Mouse (Mus musculus): ENCODE data around the gene Vsig10. TPM values are rescaled to one million over a fixed set of nuclear protein-coding genes. Genes with fewer than 3 reads are reported as not detected.

The Vsig10 gene
- 14.2 and 15.9 TPM in 2 replicates for polyA plus RNA-seq (2015; fragmentation: Nextera tagmentation; extraction: Ambion mirVana)

- under 1% methylated on average over 81 of the region's 81 CpGs for WGBS
- peak within 1 kb of the TSS; percentile 79 for H3K4me3 ChIP-seq (replicated peaks)
- no peaks in the 10 kb centered on the region for H3K9me3 ChIP-seq (replicated peaks)
- no peaks in the 10 kb centered on the region for H3K27me3 ChIP-seq
- peaks cover 37% of the 10 kb centered on the region for H3K4me1 ChIP-seq
- peak; percentile 81 for ATAC-seq (replicated peaks; ENCODE audit: low FRiP score)
- peak within 1 kb of the TSS; percentile 75 for H3K9ac ChIP-seq
- H3K36me3 ChIP-seq = no peaks in the 10 kb centered on the region
- H3K27ac ChIP-seq = peak within 1 kb of the TSS; percentile 83
- H3K4me2 ChIP-seq = peak within 1 kb of the TSS; percentile 97
These were observed at the start of gene Vsig10 for GRCm38 (mm10) chr5:117318741-117319629. Gene Vsig10, plus strand, starts transcription at chr5:117319083.

GRCm38 (mm10) chr5:117269395-117269794, 49.5 kb upstream of the Vsig10 start:
- WGBS = 95% methylated on average over 12 of the region's 12 CpGs
- 0 out of 2 replicates have a peak, but pooled peaks cover 10% of the 10 kb centered on the region for H3K36me3 ChIP-seq
- no peak for ATAC-seq (replicated peaks; ENCODE audit: low FRiP score)
- H3K9ac ChIP-seq = no peak overlapping the region
- no peak overlapping the region for H3K4me3 ChIP-seq (replicated peaks)
- no peak overlapping the region for H3K27ac ChIP-seq
- no peaks in the 10 kb centered on the region for H3K9me3 ChIP-seq (replicated peaks)
- no peaks in the 10 kb centered on the region for H3K27me3 ChIP-seq
- no peak overlapping the region for H3K4me2 ChIP-seq
- peaks cover 3% of the 10 kb centered on the region; the same call in 1 of the 2 replicates for H3K4me1 ChIP-seq

DNA sequence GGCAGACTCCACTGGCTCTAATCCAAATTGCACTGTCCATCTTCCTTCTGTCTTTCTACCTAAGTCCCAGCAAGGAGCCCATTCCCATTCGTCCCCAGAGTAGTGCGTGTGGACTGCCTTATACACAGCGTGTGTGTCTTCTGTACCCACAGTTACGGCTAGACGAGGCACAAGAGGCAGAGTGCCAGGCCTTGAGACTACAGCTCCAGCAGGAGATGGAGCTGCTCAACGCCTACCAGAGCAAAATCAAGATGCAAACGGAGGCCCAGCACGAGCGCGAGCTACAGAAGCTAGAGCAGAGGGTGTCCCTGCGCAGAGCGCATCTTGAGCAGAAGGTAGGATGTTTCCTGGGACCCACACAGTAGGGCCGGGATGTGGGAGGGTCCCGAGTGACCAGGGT, 46.9 kb upstream of the Vsig10 start:
- Histone ChIP-seq H3K4me2 (no peak overlapping the region), H3K4me1 (peaks cover 7% of the 10 kb centered on the region; the same call in 1 of the 2 replicates), H3K4me3 (replicated peaks) (no peak overlapping the region), H3K9ac (no peak overlapping the region), H3K27me3 (no peaks in the 10 kb centered on the region), H3K36me3 (0 out of 2 replicates have a peak, but pooled peaks cover 5% of the 10 kb centered on the region), H3K27ac (no peak overlapping the region), H3K9me3 (replicated peaks) (no peaks in the 10 kb centered on the region)
- WGBS = 90% methylated on average over 14 of the region's 14 CpGs
- no peak for ATAC-seq (replicated peaks; ENCODE audit: low FRiP score)

GRCm38 (mm10) chr5:117274817-117275216, 44.1 kb upstream of the Vsig10 start:
- Histone ChIP-seq H3K27me3 (no peaks in the 10 kb centered on the region), H3K36me3 (0 out of 2 replicates have a peak, but pooled peaks cover 8% of the 10 kb centered on the region), H3K9ac (no peak overlapping the region), H3K4me2 (no peak overlapping the region), H3K9me3 (replicated peaks) (no peaks in the 10 kb centered on the region), H3K27ac (no peak overlapping the region), H3K4me3 (replicated peaks) (no peak overlapping the region), H3K4me1 (peaks cover 8% of the 10 kb centered on the region; the same call in 1 of the 2 replicates)
- WGBS = 50% methylated on average over 5 of the region's 5 CpGs
- no peak for ATAC-seq (replicated peaks; ENCODE audit: low FRiP score)

DNA sequence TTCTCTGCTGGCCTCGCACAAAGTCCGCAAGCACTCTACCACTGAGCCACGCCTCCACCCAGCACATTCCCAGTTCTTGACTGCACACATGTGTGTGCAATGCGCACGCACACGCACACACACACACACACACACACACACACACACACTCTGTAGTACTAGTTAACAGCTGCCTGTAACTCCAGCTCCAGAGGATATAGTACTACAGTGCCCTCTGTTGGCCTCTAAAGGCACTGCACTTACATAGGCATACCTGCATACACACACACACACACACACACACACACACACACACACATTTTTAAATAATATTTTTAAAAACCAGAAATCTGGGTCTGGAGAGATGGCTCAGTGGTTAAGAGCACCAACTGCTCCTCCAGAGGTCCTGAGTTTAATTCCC, 41.1 kb upstream of the Vsig10 start:
- no peak overlapping the region for H3K4me2 ChIP-seq
- H3K4me3 ChIP-seq (replicated peaks) = no peak overlapping the region
- no peaks in the 10 kb centered on the region for H3K27me3 ChIP-seq
- no peak for ATAC-seq (replicated peaks; ENCODE audit: low FRiP score)
- peaks cover 29% of the 10 kb centered on the region for H3K36me3 ChIP-seq
- H3K9me3 ChIP-seq (replicated peaks) = no peaks in the 10 kb centered on the region
- peaks cover 8% of the 10 kb centered on the region; the same call in 1 of the 2 replicates for H3K4me1 ChIP-seq
- H3K9ac ChIP-seq = no peak overlapping the region
- 93% methylated on average over 6 of the region's 6 CpGs for WGBS
- H3K27ac ChIP-seq = no peak overlapping the region

DNA sequence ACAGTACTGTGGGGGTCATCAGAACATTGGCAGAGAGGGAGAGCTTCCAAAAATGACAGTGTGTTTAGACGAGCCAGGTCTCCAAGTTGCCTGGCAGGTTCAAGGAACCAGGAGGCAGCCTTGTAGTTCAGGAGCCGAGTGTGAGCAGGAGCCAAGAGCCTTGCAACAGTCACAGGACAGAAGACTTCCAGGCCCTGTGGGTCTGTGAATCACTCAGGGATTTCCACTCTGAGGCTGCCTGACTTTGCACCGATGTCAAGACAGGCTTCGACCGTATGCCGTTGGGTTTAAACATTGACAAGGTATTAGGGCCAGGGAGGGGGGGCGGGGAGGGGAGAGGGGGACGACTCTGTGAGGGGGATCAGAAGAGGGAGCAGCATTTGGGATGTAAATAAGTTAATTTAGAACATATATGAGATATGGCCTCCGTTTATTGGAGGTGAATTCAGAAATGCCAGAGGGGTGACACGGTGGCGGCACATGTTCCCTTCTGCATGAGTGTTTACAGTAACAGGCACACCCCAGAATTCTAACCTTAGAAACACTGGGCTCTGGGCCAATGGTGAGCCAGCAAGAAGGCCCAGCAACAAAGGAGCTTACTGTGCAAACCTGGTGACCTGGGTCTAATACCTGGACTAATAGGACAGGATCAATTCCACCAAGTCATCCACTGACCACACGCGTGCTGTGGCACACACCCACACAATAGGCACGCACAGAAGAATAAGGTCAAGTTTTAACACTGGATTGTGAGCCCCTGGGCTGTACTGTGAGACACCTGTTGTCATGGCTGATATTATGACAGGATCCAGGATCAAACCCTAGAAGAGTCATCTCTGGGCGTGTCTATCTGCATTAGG, 39.8 kb upstream of the Vsig10 start:
- 82% methylated on average over 15 of the region's 15 CpGs for WGBS
- H3K27ac ChIP-seq = no peak overlapping the region

GRCm38 (mm10) chr5:117279669-117280050, 39.2 kb upstream of the Vsig10 start:
- H3K36me3 ChIP-seq = peaks cover 44% of the 10 kb centered on the region
- H3K27ac ChIP-seq = no peak overlapping the region
- no peak overlapping the region for H3K4me3 ChIP-seq (replicated peaks)
- 66% methylated on average over 4 of the region's 4 CpGs for WGBS
- H3K9ac ChIP-seq = no peak overlapping the region
- H3K4me1 ChIP-seq = peaks cover 11% of the 10 kb centered on the region; the same call in 1 of the 2 replicates
- H3K9me3 ChIP-seq (replicated peaks) = no peaks in the 10 kb centered on the region
- no peak for ATAC-seq (replicated peaks; ENCODE audit: low FRiP score)
- no peaks in the 10 kb centered on the region for H3K27me3 ChIP-seq
- H3K4me2 ChIP-seq = no peak overlapping the region

More for the DNA sequence above, 39.8 kb upstream of the Vsig10 start:
- peaks cover 38% of the 10 kb centered on the region for H3K36me3 ChIP-seq
- H3K9me3 ChIP-seq (replicated peaks) = no peaks in the 10 kb centered on the region
- no peak overlapping the region for H3K9ac ChIP-seq
- no peaks in the 10 kb centered on the region for H3K27me3 ChIP-seq
- peaks cover 7% of the 10 kb centered on the region for H3K4me1 ChIP-seq
- ATAC-seq (replicated peaks; ENCODE audit: low FRiP score) = no peak
- no peak overlapping the region for H3K4me2 ChIP-seq
- H3K4me3 ChIP-seq (replicated peaks) = no peak overlapping the region

GRCm38 (mm10) chr5:117281536-117281935, 37.3 kb upstream of the Vsig10 start:
- Histone ChIP-seq H3K36me3 (peaks cover 56% of the 10 kb centered on the region), H3K4me1 (peaks cover 26% of the 10 kb centered on the region), H3K9ac (no peak overlapping the region), H3K27me3 (no peaks in the 10 kb centered on the region), H3K9me3 (replicated peaks) (no peaks in the 10 kb centered on the region), H3K4me2 (no peak overlapping the region), H3K27ac (no peak overlapping the region), H3K4me3 (replicated peaks) (no peak overlapping the region)
- no peak for ATAC-seq (replicated peaks; ENCODE audit: low FRiP score)
- WGBS = 92% methylated on average over 10 of the region's 10 CpGs

DNA sequence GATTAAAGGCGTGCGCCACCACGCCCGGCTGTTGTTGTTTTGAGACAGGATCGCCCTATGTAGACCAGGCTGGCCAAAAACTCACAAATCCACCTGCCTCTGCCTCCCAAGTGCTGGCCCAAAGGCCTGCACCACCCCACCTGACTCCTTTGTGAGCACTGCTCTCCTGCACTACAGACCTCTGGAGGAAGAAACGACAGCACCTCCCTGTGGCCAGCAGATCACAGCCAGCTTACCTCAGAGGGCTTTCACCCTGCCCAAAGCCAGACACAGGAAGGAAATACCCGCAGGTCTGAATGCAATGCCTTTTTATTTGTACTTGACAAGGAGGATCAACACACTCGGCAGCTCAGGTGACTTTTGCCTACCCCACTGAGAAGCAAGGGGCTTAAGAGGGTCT, 36.5 kb upstream of the Vsig10 start:
- Histone ChIP-seq H3K4me1 (peaks cover 27% of the 10 kb centered on the region), H3K9me3 (replicated peaks) (no peaks in the 10 kb centered on the region), H3K4me2 (no peak overlapping the region), H3K27me3 (no peaks in the 10 kb centered on the region), H3K27ac (no peak overlapping the region), H3K4me3 (replicated peaks) (no peak overlapping the region), H3K9ac (no peak overlapping the region), H3K36me3 (peaks cover 56% of the 10 kb centered on the region)
- 88% methylated on average over 8 of the region's 8 CpGs for WGBS
- ATAC-seq (replicated peaks; ENCODE audit: low FRiP score) = no peak

GRCm38 (mm10) chr5:117284029-117284428, 34.9 kb upstream of the Vsig10 start:
- WGBS = 78% methylated on average over 9 of the region's 9 CpGs
- H3K4me3 ChIP-seq (replicated peaks) = no peak overlapping the region
- no peaks in the 10 kb centered on the region for H3K27me3 ChIP-seq
- no peaks in the 10 kb centered on the region for H3K9me3 ChIP-seq (replicated peaks)
- no peak for ATAC-seq (replicated peaks; ENCODE audit: low FRiP score)
- peaks cover 33% of the 10 kb centered on the region for H3K4me1 ChIP-seq
- H3K36me3 ChIP-seq = peaks cover 56% of the 10 kb centered on the region
- H3K4me2 ChIP-seq = no peak overlapping the region
- 0 out of 2 replicates have a peak overlapping the region, but pooled peaks have one; percentile 11 for H3K27ac ChIP-seq
- no peak overlapping the region for H3K9ac ChIP-seq

- H3K27me3 ChIP-seq = no peaks in the 10 kb centered on the region
- no peak overlapping the region for H3K9ac ChIP-seq
- H3K4me2 ChIP-seq = no peak overlapping the region
- 67% methylated on average over 7 of the region's 7 CpGs for WGBS
- ATAC-seq (replicated peaks; ENCODE audit: low FRiP score) = no peak
- peaks cover 54% of the 10 kb centered on the region for H3K36me3 ChIP-seq
- no peaks in the 10 kb centered on the region for H3K9me3 ChIP-seq (replicated peaks)
- no peak overlapping the region for H3K4me3 ChIP-seq (replicated peaks)
- H3K27ac ChIP-seq = 0 out of 2 replicates have a peak overlapping the region, but pooled peaks have one; percentile 11
- H3K4me1 ChIP-seq = peaks cover 33% of the 10 kb centered on the region
These were observed 34.2 kb upstream of the Vsig10 start for GRCm38 (mm10) chr5:117284682-117285081.

GRCm38 (mm10) chr5:117285266-117285665, 33.6 kb upstream of the Vsig10 start:
- Histone ChIP-seq H3K9me3 (replicated peaks) (no peaks in the 10 kb centered on the region), H3K9ac (no peak overlapping the region), H3K27ac (no peak overlapping the region), H3K36me3 (peaks cover 50% of the 10 kb centered on the region), H3K4me3 (replicated peaks) (no peak overlapping the region), H3K4me1 (peaks cover 33% of the 10 kb centered on the region), H3K27me3 (no peaks in the 10 kb centered on the region), H3K4me2 (peak overlapping the region; percentile 65)
- 58% methylated on average over 4 of the region's 4 CpGs for WGBS
- no peak for ATAC-seq (replicated peaks; ENCODE audit: low FRiP score)
